Mouse (Mus musculus) heart, adult 2 months (tissue): ENCODE data around the gene Gm13288.
"Not testable (repeated sequence)": the region's sequence is repeated elsewhere in the genome, so short reads cannot be mapped to it uniquely, and the experiment has no call there.

Experiments
- CTCF ChIP-seq: fragments of 200-600 bp; IDR thresholded peaks from 2 replicates; pipeline ENCODE4 v1.8.1; 2022; ENCODE audit warnings: antibody characterized with exemption, mild to moderate bottlenecking, moderate library complexity
- EP300 ChIP-seq: fragments of 200-500 bp; IDR thresholded peaks from 2 replicates; pipeline ENCODE4 v1.6.1; 2011; ENCODE audit warnings: low read depth, low read length, control low read depth; ENCODE audit not compliant: insufficient read depth
- POLR2A ChIP-seq: fragments of 200-500 bp; IDR thresholded peaks from 2 replicates; pipeline ENCODE4 v1.6.1; 2011; ENCODE audit warnings: mild to moderate bottlenecking, low read depth, low read length, control low read depth; ENCODE audit not compliant: insufficient read depth

- TF ChIP-seq EP300, CTCF, POLR2A: not testable (repeated sequence)
These were observed 19.9 kb upstream of the Gm13288 start, which contains the start of gene Gm13276 for GRCm38 (mm10) chr4:88785409-88785808.
